Mouse (Mus musculus) liver, embryonic 13.5 days (tissue): ENCODE measurements at regions not wholly inside any gene's neighbourhood (a gene's known extent, or its start where the extent isn't known, plus 50 kb on each side); places are given as distances from the start of the nearest gene placed in this dataset.

ENCODE experiments used
- ATAC-seq: fragments of 200-750 bp; cut with Nextera tagmentation; 2 replicates; pipeline ENCODE4 v1.8.0; 2017; ENCODE audit warnings: low read depth, mild to moderate bottlenecking, moderate number of reproducible peaks, moderate library complexity
- DNase-seq: peaks from one replicate; pipeline ENCODE4 v3.0.0; 2022
- H3K27ac ChIP-seq: fragments of 300-500 bp; sonication (generic); 2 replicates; pipeline ENCODE4 v1.5.1; 2015; ENCODE audit warnings: moderate library complexity, mild to moderate bottlenecking, inconsistent platforms
- H3K27me3 ChIP-seq: fragments of 300-500 bp; sonication (generic); 2 replicates; pipeline ENCODE4 v1.6.1; 2015; ENCODE audit warnings: mild to moderate bottlenecking, inconsistent platforms
- H3K36me3 ChIP-seq: fragments of 300-500 bp; sonication (generic); 2 replicates; pipeline ENCODE4 v1.6.1; 2015; ENCODE audit warnings: mild to moderate bottlenecking, inconsistent platforms
- H3K4me1 ChIP-seq: fragments of 300-500 bp; sonication (generic); replicated peaks from 2 replicates; pipeline ENCODE4 v1.6.1; 2015; ENCODE audit warnings: inconsistent platforms
- H3K4me2 ChIP-seq: fragments of 300-500 bp; sonication (generic); 2 replicates; pipeline ENCODE4 v1.6.1; 2015; ENCODE audit warnings: inconsistent platforms, mild to moderate bottlenecking, moderate library complexity
- H3K4me3 ChIP-seq: fragments of 300-500 bp; sonication (generic); replicated peaks from 2 replicates; pipeline ENCODE4 v1.5.1; 2015; ENCODE audit warnings: mild to moderate bottlenecking, inconsistent platforms
- H3K9ac ChIP-seq: fragments of 300-500 bp; sonication (generic); 2 replicates; pipeline ENCODE4 v1.6.1; 2015; ENCODE audit warnings: mild to moderate bottlenecking, inconsistent platforms
- H3K9me3 ChIP-seq: fragments of 300-500 bp; sonication (generic); replicated peaks from 2 replicates; pipeline ENCODE4 v1.6.1; 2016; ENCODE audit warnings: inconsistent platforms
- WGBS: fragments of 180-500 bp; shearing (Covaris S2); methylation state at CpG from one replicate; pipeline ENCODE4 v1.1.7; 2015; ENCODE audit not compliant: insufficient replicate concordance; 5-methylcytosine and 5-hydroxymethylcytosine counted together

DNA sequence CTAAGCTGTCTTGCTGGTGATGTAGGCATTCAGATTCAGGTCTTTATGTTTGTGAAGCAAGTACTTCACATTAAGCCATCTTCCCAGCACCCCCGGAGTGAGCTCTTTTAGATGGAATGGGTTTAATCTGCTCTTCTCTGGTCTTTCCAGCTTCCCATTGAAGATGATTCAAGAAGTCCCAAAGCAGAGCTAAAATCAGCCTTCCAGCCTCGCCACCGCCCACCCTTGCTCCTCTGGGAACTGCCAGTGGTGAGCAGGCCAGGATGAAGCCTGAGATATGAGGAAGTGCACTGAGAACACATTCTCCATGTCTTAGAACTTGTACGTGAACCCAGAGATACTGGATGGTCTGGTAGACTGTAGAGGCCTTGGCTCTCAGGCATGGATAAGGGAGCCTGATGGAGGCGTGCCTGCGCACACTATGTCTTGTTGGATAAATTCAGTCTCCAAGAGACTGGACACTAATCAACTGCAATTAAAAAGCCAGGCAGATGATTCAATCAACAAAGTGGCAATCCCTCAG lies 51.3 kb upstream of the Mrtfb start:
- Histone ChIP-seq H3K4me1 (peaks cover 8% of the 10 kb centered on the region), H3K27ac (0 out of 2 replicates have a peak overlapping the region, but pooled peaks have one; percentile 18), H3K4me2 (no peak overlapping the region), H3K27me3 (no peaks in the 10 kb centered on the region), H3K4me3 (no peak overlapping the region), H3K9ac (no peak overlapping the region), H3K9me3 (no peaks in the 10 kb centered on the region), H3K36me3 (no peaks in the 10 kb centered on the region)
- ATAC-seq (no peak), DNase-seq (no peak)
- WGBS = 68% methylated on average over 6 of the region's 6 CpGs

DNA sequence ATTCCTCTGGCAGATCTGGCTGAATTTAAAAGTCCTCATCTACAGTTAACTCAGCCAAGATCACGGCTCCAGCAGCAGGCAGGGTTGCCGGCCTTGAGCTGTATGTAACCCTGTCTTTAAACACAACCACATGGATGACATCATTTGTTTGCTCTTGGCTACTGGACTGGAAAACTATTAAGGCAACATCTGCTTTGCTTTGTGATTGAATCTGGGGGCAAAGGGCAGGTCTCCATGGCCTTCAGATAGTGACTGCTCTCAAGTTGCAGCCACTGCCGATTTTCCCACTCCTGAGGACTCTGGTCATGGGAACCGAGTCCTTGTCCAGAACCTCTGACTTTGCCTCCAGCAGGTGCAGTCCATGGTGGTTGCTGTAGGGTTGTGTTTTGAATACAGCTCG lies 50.4 kb upstream of the Mrtfb start:
- no peak overlapping the region for H3K27ac ChIP-seq
- no peaks in the 10 kb centered on the region for H3K27me3 ChIP-seq
- H3K4me1 ChIP-seq = peaks cover 8% of the 10 kb centered on the region
- H3K4me2 ChIP-seq = no peak overlapping the region
- 49% methylated on average over 5 of the region's 5 CpGs for WGBS
- H3K4me3 ChIP-seq = no peak overlapping the region
- H3K36me3 ChIP-seq = no peaks in the 10 kb centered on the region
- no peak for DNase-seq
- H3K9me3 ChIP-seq = no peaks in the 10 kb centered on the region
- H3K9ac ChIP-seq = no peak overlapping the region
- peak; percentile 62 for ATAC-seq
